Mouse (Mus musculus) hindbrain, embryonic 12.5 days (tissue): ENCODE measurements around the gene A930033H14Rik. TPM values are rescaled to one million over a fixed set of nuclear protein-coding genes. Genes with fewer than 3 reads are reported as not detected.

Experiments used
- ATAC-seq: fragments of 200-750 bp; cut with Nextera tagmentation; 2 replicates; pipeline ENCODE4 v1.8.0; 2017; ENCODE audit warnings: moderate TSS enrichment; ENCODE audit not compliant: low FRiP score
- H3K27ac ChIP-seq: fragments of 300-500 bp; sonication (generic); 2 replicates; pipeline ENCODE4 v1.5.1; 2016; ENCODE audit warnings: mild to moderate bottlenecking
- H3K27me3 ChIP-seq: fragments of 300-500 bp; sonication (generic); 2 replicates; pipeline ENCODE4 v1.6.1; 2016; ENCODE audit warnings: mild to moderate bottlenecking
- H3K36me3 ChIP-seq: fragments of 300-500 bp; sonication (generic); 2 replicates; pipeline ENCODE4 v1.6.1; 2016; ENCODE audit warnings: mild to moderate bottlenecking
- H3K4me1 ChIP-seq: fragments of 300-500 bp; sonication (generic); 2 replicates; pipeline ENCODE4 v1.6.1; 2016
- H3K4me2 ChIP-seq: fragments of 300-500 bp; sonication (generic); replicated peaks from 2 replicates; pipeline ENCODE4 v1.6.1; 2016; ENCODE audit warnings: mild to moderate bottlenecking
- H3K4me3 ChIP-seq: fragments of 300-500 bp; sonication (generic); 2 replicates; pipeline ENCODE4 v1.5.1; 2016; ENCODE audit warnings: mild to moderate bottlenecking
- H3K9ac ChIP-seq: fragments of 300-500 bp; sonication (generic); 2 replicates; pipeline ENCODE4 v1.6.1; 2016; ENCODE audit warnings: mild to moderate bottlenecking, moderate library complexity
- H3K9me3 ChIP-seq: fragments of 300-500 bp; sonication (generic); replicated peaks from 2 replicates; pipeline ENCODE4 v1.6.1; 2016; ENCODE audit warnings: mild to moderate bottlenecking
- WGBS: fragments of 180-500 bp; shearing (Covaris S2); methylation state at CpG from one replicate; pipeline ENCODE4 v1.1.7; 2016; 5-methylcytosine and 5-hydroxymethylcytosine counted together
- polyA plus RNA-seq: library from polyadenylated mRNA; unstranded; fragments of >200 nt; fragmentation: Nextera tagmentation; extraction: Ambion mirVana; gene quantifications from 2 replicates; pipeline ENCODE4 v1.2.1, GENCODE M21; 2016

The A930033H14Rik gene
- polyA plus RNA-seq, 1 experiment from 2014 or later, result 1.9 TPM

GRCm38 (mm10) chr10:69224276-69224675 lies 11.4 kb upstream of the A930033H14Rik start:
- H3K9me3 ChIP-seq, result no peaks in the 10 kb centered on the region
- H3K4me3 ChIP-seq, result no peak overlapping the region
- no peak overlapping the region for H3K9ac ChIP-seq
- no peak overlapping the region for H3K4me2 ChIP-seq
- WGBS, result 57% methylated on average over 7 of the region's 7 CpGs
- no peaks in the 10 kb centered on the region for H3K27me3 ChIP-seq
- H3K36me3 ChIP-seq, result 0 out of 2 replicates have a peak, but pooled peaks cover 4% of the 10 kb centered on the region
- no peak overlapping the region for H3K27ac ChIP-seq
- H3K4me1 ChIP-seq, result no peaks in the 10 kb centered on the region
- no peak for ATAC-seq

DNA sequence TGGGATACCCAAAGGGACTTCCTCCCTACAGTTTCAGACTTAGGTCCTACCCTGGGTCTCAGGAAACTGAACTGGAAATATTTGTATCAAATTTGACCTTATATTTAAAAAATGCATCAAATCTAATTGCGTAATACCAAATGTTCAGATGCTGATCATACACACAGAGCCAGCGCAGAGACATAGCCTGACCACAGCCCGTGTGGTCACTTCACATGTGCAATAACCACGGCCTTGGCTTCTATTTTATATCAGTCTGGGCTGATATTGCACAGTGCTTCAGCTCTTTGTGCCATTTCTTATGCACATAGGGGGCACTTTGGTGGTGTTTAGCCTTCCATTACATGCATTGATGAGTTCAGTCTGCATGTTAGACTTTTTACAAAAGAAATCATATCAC lies 10.3 kb upstream of the A930033H14Rik start:
- no peaks in the 10 kb centered on the region for H3K27me3 ChIP-seq

GRCm38 (mm10) chr10:69221955-69222354 lies 9.1 kb upstream of the A930033H14Rik start:
- H3K27ac ChIP-seq, result no peak overlapping the region
- H3K4me2 ChIP-seq, result no peak overlapping the region
- no peaks in the 10 kb centered on the region for H3K9me3 ChIP-seq
- no peak overlapping the region for H3K9ac ChIP-seq
- H3K27me3 ChIP-seq, result no peaks in the 10 kb centered on the region
- 88% methylated on average over 3 of the region's 3 CpGs for WGBS
- no peak overlapping the region for H3K4me3 ChIP-seq
- no peak for ATAC-seq
- H3K36me3 ChIP-seq, result peaks cover 16% of the 10 kb centered on the region; the same call in 1 of the 2 replicates
- no peaks in the 10 kb centered on the region for H3K4me1 ChIP-seq

More for the DNA sequence above, 10.3 kb upstream of the A930033H14Rik start:
- no peak for ATAC-seq
- H3K4me2 ChIP-seq, result no peak overlapping the region
- no peaks in the 10 kb centered on the region for H3K9me3 ChIP-seq
- 96% methylated on average over 4 of the region's 4 CpGs for WGBS
- peaks cover 8% of the 10 kb centered on the region; the same call in 1 of the 2 replicates for H3K36me3 ChIP-seq
- H3K27ac ChIP-seq, result no peak overlapping the region
- H3K4me1 ChIP-seq, result no peaks in the 10 kb centered on the region
- no peak overlapping the region for H3K9ac ChIP-seq
- no peak overlapping the region for H3K4me3 ChIP-seq

GRCm38 (mm10) chr10:69221148-69221547 lies 8.2 kb upstream of the A930033H14Rik start:
- Histone ChIP-seq H3K36me3 (peaks cover 25% of the 10 kb centered on the region; the same call in 1 of the 2 replicates), H3K9ac (no peak overlapping the region), H3K9me3 (no peaks in the 10 kb centered on the region), H3K27me3 (no peaks in the 10 kb centered on the region), H3K4me1 (no peaks in the 10 kb centered on the region), H3K4me2 (no peak overlapping the region), H3K4me3 (no peak overlapping the region), H3K27ac (no peak overlapping the region)
- no peak for ATAC-seq
- 97% methylated on average over 9 of the region's 9 CpGs for WGBS

GRCm38 (mm10) chr10:69220296-69220695 lies 7.4 kb upstream of the A930033H14Rik start:
- no peaks in the 10 kb centered on the region for H3K27me3 ChIP-seq
- H3K9ac ChIP-seq, result no peak overlapping the region
- 87% methylated on average over 6 of the region's 6 CpGs for WGBS
- no peak overlapping the region for H3K27ac ChIP-seq
- no peaks in the 10 kb centered on the region for H3K4me1 ChIP-seq
- no peak for ATAC-seq
- H3K9me3 ChIP-seq, result no peaks in the 10 kb centered on the region
- H3K4me3 ChIP-seq, result no peak overlapping the region
- peaks cover 21% of the 10 kb centered on the region; the same call in 1 of the 2 replicates for H3K36me3 ChIP-seq
- no peak overlapping the region for H3K4me2 ChIP-seq

GRCm38 (mm10) chr10:69219289-69219626 lies 6.4 kb upstream of the A930033H14Rik start:
- H3K27ac ChIP-seq, result no peak overlapping the region
- no peak overlapping the region for H3K9ac ChIP-seq
- WGBS, result 90% methylated on average over 2 of the region's 2 CpGs
- H3K4me2 ChIP-seq, result no peak overlapping the region
- no peak for ATAC-seq
- H3K36me3 ChIP-seq, result peaks cover 21% of the 10 kb centered on the region; the same call in 1 of the 2 replicates
- no peaks in the 10 kb centered on the region for H3K27me3 ChIP-seq
- H3K4me1 ChIP-seq, result peaks cover 2% of the 10 kb centered on the region
- H3K9me3 ChIP-seq, result no peaks in the 10 kb centered on the region
- H3K4me3 ChIP-seq, result no peak overlapping the region

GRCm38 (mm10) chr10:69218458-69219288 lies 5.8 kb upstream of the A930033H14Rik start:
- Histone ChIP-seq H3K27me3 (no peaks in the 10 kb centered on the region), H3K36me3 (peaks cover 21% of the 10 kb centered on the region; the same call in 1 of the 2 replicates), H3K27ac (no peak overlapping the region), H3K4me1 (peaks cover 8% of the 10 kb centered on the region), H3K9ac (no peak overlapping the region), H3K4me3 (no peak overlapping the region), H3K9me3 (no peaks in the 10 kb centered on the region), H3K4me2 (no peak overlapping the region)
- no peak for ATAC-seq
- 89% methylated on average over 14 of the region's 14 CpGs for WGBS

GRCm38 (mm10) chr10:69217127-69217690 lies 4.3 kb upstream of the A930033H14Rik start:
- peaks cover 9% of the 10 kb centered on the region for H3K4me1 ChIP-seq
- no peaks in the 10 kb centered on the region for H3K9me3 ChIP-seq
- H3K27ac ChIP-seq, result no peak overlapping the region
- no peak for ATAC-seq
- WGBS, result 95% methylated on average over 4 of the region's 4 CpGs
- H3K9ac ChIP-seq, result no peak overlapping the region
- no peaks in the 10 kb centered on the region for H3K27me3 ChIP-seq
- no peak overlapping the region for H3K4me2 ChIP-seq
- peaks cover 21% of the 10 kb centered on the region; the same call in 1 of the 2 replicates for H3K36me3 ChIP-seq
- H3K4me3 ChIP-seq, result no peak overlapping the region

GRCm38 (mm10) chr10:69213986-69214385 lies 1.1 kb upstream of the A930033H14Rik start:
- Histone ChIP-seq H3K9ac (peak overlapping the region; percentile 94), H3K36me3 (peaks cover 21% of the 10 kb centered on the region; the same call in 1 of the 2 replicates), H3K9me3 (no peaks in the 10 kb centered on the region), H3K27me3 (no peaks in the 10 kb centered on the region), H3K27ac (peak overlapping the region; percentile 99; the same call in 1 of the 2 replicates), H3K4me1 (peaks cover 12% of the 10 kb centered on the region), H3K4me2 (peak overlapping the region; percentile 79), H3K4me3 (peak overlapping the region; percentile 77)
- 45% methylated on average over 5 of the region's 5 CpGs for WGBS
- no peak for ATAC-seq

GRCm38 (mm10) chr10:69213451-69213877 lies 566 bp upstream of the A930033H14Rik start:
- H3K4me3 ChIP-seq, result peak overlapping the region; percentile 77
- H3K27me3 ChIP-seq, result no peaks in the 10 kb centered on the region
- H3K9me3 ChIP-seq, result no peaks in the 10 kb centered on the region
- H3K27ac ChIP-seq, result peak overlapping the region; percentile 99
- peak overlapping the region; percentile 79 for H3K4me2 ChIP-seq
- H3K36me3 ChIP-seq, result peaks cover 19% of the 10 kb centered on the region; the same call in 1 of the 2 replicates
- WGBS, result under 1% methylated on average over 21 of the region's 21 CpGs
- peak; percentile 63 for ATAC-seq
- H3K4me1 ChIP-seq, result peaks cover 12% of the 10 kb centered on the region
- H3K9ac ChIP-seq, result peak overlapping the region; percentile 94

DNA sequence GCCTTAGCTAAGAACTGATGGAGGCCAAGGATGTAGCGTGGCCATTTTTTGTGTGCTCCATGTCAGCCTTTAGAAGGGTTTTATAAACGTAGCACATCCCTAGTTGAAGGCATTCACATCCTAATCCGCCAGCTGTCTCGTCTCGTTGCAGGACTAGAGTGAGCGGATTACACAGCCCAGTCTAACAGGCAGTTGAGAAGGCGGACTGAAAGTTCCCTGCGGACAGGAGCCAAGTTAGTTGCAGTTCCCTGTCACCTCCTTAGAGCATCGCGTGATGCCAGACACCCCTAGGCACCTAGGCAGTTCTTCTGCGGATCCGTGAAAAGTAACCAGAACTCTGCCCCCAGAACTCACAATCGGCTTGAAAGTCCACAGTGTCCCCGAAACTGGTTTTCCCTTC lies 922 bp downstream of the A930033H14Rik start:
- 0 out of 2 replicates have a peak, but pooled peaks cover 8% of the 10 kb centered on the region for H3K36me3 ChIP-seq
- ATAC-seq, result no peak
- H3K4me1 ChIP-seq, result peaks cover 12% of the 10 kb centered on the region
- H3K9ac ChIP-seq, result peak overlapping the region; percentile 94
- peak overlapping the region; percentile 99; the same call in 1 of the 2 replicates for H3K27ac ChIP-seq
- peak overlapping the region; percentile 77 for H3K4me3 ChIP-seq
- peak overlapping the region; percentile 79 for H3K4me2 ChIP-seq
- WGBS, result 5% methylated on average over 14 of the region's 14 CpGs
- no peaks in the 10 kb centered on the region for H3K27me3 ChIP-seq
- H3K9me3 ChIP-seq, result no peaks in the 10 kb centered on the region

GRCm38 (mm10) chr10:69211560-69211959 lies 1.3 kb downstream of the A930033H14Rik start:
- Histone ChIP-seq H3K36me3 (0 out of 2 replicates have a peak, but pooled peaks cover 4% of the 10 kb centered on the region), H3K4me2 (peak overlapping the region; percentile 79), H3K27me3 (no peaks in the 10 kb centered on the region), H3K9ac (no peak overlapping the region), H3K4me3 (no peak overlapping the region), H3K4me1 (peaks cover 12% of the 10 kb centered on the region), H3K9me3 (no peaks in the 10 kb centered on the region), H3K27ac (0 out of 2 replicates have a peak overlapping the region, but pooled peaks have one; percentile 99)
- WGBS, result 57% methylated on average over 8 of the region's 8 CpGs
- no peak for ATAC-seq
